Mouse (Mus musculus) gonadal fat pad, adult 2 months (tissue): Measurements from ENCODE around the gene Clec2g. TPM values are rescaled to one million over a fixed set of nuclear protein-coding genes. Genes with fewer than 3 reads are reported as not detected.
"Not testable (repeated sequence)": the region's sequence is repeated elsewhere in the genome, so short reads cannot be mapped to it uniquely, and the experiment has no call there.

ENCODE experiments used
- DNase-seq: peaks from one replicate; pipeline ENCODE4 v3.0.0-alpha.2; 2012; ENCODE audit warnings: low read depth
- polyA plus RNA-seq: library from polyadenylated mRNA; depleted of rRNA; stranded (reverse); fragments of >200 nt; gene quantifications from 2 replicates; pipeline ENCODE4 v1.2.3, GENCODE M21; 2012; rRNA removed

Gene Clec2g
- not detected in 2 replicates for polyA plus RNA-seq

- DNase-seq, result not testable (repeated sequence)
These were observed at the start of gene Clec2g for GRCm38 (mm10) chr6:128934081-128934480. TSS of gene Clec2g (plus strand) at chr6:128934381.

GRCm38 (mm10) chr6:128887091-128887790 is 46.9 kb upstream of the Clec2g start, which contains the start of gene Clec2i:
TSS of gene Clec2i (plus strand) at chr6:128887588.
- DNase-seq, result not testable (repeated sequence)

GRCm38 (mm10) chr6:128888834-128889233 is 45.3 kb upstream of the Clec2g start:
- DNase-seq, result no peak

- no peak for DNase-seq
These were observed 43.2 kb upstream of the Clec2g start, which contains the start of gene BC035044 for GRCm38 (mm10) chr6:128890948-128891355. TSS of gene BC035044 (minus strand) at chr6:128891126.

DNA sequence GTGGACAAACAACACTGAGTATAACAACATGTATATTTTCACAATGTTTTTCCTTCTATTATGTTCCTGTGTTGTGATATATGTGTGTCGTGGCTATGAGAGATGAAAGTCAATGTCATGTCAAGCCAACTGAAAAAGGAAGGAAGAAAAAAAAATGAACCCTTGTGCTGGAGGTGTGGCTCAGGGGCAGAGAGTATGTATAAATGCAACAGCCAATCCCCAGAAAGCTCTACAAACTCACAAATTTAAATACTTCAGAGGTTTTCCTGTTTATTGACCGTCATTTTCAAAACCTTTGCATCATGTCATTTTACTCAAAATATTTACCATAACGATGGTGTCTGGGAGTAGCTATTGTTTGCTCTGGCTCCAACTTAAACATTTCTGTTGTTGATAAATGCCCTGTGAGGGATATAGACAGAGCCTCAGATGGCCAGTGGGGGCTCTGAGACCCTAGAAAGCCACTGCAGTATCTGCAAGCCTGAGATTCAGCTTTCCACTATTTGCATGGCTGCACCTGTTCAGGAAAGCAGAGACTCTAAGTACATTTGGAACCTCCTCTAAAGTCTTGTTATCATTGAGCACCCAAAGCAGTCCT is 38.7 kb upstream of the Clec2g start:
- no peak for DNase-seq

DNA sequence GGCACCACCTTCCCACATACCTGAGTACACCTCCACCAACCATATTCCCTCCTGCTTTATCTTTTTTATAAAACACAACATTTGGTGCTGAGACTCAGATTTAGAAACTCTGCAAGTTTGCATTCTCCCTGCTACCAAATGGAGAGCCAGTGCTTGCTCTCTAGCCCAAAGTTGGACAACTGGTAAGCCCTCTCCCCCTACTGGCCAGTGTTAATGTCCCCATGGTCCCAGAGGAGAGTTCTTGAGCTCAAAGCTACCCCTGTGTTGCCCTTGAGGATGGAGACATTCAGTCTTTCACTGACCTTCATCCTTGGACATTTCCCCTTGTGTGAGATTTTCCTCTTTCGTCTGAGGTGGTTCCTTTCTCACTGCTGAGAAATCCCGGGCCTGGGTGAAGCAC is 34.1 kb upstream of the Clec2g start:
- no peak for DNase-seq

- DNase-seq, result not testable (repeated sequence)
These were observed 33.2 kb upstream of the Clec2g start for GRCm38 (mm10) chr6:128900796-128901552.

DNA sequence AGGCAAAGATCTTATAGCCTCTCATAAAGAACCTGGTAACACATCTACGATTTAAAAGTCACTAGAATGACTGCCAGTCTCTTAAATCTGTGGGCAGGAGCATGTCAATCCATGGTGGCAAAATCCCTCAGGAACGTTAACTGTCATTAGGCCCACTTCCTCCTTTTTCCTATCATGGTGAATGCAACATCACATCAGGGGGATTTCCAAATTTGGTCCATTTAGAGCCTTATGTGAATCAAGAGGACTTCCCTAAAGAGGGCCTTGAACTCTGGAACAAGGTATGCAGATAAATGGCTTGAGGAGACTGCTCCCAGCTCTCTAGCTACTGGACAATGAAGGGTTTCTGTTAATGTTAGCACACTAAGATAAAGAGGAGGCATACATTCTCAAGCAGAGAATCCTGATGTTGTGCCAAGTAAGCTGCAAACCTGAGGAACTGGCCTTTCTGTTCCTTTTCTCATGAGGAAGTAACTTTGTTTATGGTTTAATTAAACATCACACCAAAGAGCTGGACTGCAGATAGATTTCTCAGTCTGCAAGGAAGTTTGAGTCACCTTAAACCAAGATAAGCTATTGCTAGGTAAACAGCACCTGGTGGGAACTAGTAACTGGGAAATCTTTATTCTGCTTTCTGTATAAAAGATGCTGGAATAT is 20.5 kb upstream of the Clec2g start:
- no peak for DNase-seq

DNA sequence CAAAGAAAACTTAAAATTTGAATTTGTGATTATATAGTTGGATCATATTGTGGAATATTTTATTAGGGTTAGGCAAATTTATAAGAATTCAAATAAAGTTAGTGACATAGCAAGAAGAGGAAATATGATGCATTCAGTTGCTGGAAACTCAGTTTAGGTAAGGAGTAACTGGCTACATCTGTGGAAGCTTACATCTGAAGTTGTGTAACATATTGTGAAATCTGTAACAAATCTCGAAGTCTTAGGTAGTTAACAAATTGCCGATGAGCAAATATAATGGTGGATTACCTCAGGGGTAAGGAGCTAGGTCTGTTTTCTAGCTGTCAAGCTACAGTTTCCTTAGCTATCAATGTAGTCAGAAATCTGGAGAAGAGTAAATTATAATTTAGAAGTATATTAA is 16.9 kb upstream of the Clec2g start:
- no peak for DNase-seq

GRCm38 (mm10) chr6:128933050-128933449 is 1.1 kb upstream of the Clec2g start:
- no peak for DNase-seq

DNA sequence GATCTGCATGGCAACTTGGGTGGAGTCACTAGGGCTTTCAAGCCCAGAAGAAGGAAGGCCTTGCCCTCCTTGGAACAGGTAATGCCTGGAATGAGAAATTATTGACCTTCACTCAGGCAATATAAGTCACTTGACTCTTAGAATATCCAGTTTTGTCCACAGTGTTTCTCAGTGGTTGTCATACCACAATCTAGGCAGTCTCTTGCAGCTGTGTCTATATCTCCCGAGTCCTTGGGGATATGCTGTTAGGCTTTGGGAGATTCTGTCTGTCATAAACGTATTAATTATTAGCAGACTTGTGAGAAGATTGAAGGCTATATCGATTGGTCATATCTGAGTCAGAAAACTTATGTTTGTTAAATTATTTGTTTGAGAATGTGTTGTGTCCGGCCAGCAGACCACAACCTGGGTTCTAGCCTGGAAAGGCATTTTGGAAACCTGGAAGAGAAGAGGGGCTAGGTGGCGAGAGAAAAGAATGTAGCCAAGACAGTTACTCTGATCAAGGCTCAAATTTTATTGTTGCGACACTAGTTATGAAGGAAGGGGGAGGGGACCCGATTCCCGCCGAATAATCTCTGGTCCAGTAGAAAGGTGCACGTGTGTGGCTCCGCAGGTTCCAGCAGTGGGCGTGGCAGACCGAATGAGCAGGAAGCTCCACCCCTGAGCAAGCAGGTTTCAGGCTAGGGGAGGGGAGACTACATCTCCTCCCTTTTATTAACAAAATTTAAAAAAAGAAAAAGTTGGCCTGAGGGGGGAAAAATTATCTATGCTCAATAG is 1.9 kb downstream of the Clec2g start:
- DNase-seq, result not testable (repeated sequence)

GRCm38 (mm10) chr6:128941646-128942421 is 7.7 kb downstream of the Clec2g start:
- no peak for DNase-seq

- no peak for DNase-seq
These were observed 11.4 kb downstream of the Clec2g start for GRCm38 (mm10) chr6:128945564-128945963.

GRCm38 (mm10) chr6:128961110-128961509 is 26.9 kb downstream of the Clec2g start:
- DNase-seq, result no peak

DNA sequence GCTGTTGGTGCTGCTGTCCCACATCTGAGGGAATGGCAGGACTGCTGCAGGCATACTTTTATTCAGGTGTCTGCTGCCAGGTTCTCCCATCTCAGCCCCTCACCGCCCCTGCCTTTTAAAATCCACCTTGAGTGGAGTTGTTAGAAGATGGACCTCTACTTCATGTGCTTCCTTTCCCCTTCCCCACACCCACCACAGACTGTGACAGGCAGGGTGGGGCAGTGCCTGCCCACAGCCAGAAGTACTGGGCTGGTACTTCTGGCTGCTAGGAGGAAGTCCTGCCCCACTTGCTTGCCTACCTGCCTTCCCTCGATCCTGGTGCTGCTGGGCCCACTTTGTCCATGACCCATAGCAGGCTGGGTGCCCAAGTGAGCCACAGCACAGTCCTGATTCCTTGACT is 27.9 kb downstream of the Clec2g start:
- DNase-seq, result not testable (repeated sequence)

- no peak for DNase-seq
These were observed 30.3 kb downstream of the Clec2g start for GRCm38 (mm10) chr6:128964519-128964918.

GRCm38 (mm10) chr6:128968463-128968862 is 34.3 kb downstream of the Clec2g start:
- no peak for DNase-seq

- DNase-seq, result no peak
These were observed 35.6 kb downstream of the Clec2g start for GRCm38 (mm10) chr6:128969741-128970140.

DNA sequence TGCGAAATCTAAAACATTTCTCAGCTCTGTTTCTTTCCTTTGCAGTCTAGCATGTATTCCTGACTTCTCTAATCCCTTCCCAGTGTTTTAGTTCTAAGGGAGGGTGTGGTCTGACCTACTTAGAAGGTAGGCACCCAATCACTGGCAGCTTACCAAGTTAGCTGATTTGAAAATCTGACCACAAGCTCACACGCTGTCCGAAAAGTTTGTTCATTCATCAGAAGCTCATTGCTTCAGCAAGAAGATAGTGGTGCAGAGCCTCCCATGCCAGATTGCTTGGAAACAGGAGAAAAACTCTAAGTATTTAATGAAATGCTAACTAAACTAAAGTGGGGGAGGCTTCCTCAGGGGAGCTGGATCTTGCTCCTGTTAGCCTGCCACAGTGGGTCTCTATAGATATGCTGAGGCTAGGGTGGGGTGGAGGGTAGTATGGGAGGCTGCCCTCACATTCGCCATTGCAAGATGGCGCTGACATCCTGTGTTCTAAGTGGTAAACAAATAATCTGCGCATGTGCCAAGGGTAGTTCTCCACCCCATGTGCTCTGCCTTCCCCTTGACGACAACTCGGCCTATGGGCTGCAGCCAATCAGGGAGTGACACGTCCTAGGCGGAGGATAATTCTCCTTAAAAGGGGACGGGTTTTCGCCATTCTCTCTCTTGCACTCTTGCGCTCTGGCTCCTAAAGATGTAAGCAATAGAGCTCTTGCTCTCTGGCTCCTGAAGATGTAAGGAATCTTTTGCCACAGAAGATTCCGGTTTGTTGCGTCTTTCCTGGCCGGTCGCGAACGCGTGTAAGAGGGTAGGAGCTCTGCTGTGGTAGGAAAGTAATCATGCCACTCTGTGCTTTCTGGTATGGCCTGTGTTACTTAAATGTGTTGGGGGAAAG is 36.6 kb downstream of the Clec2g start:
- not testable (repeated sequence) for DNase-seq
